27 mouse cellular contexts compared by ENCODE assay signal in genomic region chr5:88602030-88602429, GRCm38 (mm10).
"Had no signal": no experiment of that assay in that cellular context is flagged by ENCODE, and none has a peak within 500 bp of the region (broad histone marks: within the 10 kb centered on the region; RNA-seq: fewer than 3 reads in every experiment).

No protein-coding gene starts in this region.

- DNase-seq: cerebellum, adult 2 months; cerebellum, adult 8-10 months; cerebellum, adult 9-10 months; cerebellum, adult 9-11 months; cerebellum, postnatal 10 days; cerebellum, postnatal 14 days; cerebellum, postnatal 25 days; cerebellum, postnatal 36 days; embryo, embryonic 11 days; forebrain, postnatal 0 days; gastrocnemius, adult 2 months; gastrocnemius, postnatal 10 days; gastrocnemius, postnatal 14 days; gastrocnemius, postnatal 25 days; gastrocnemius, postnatal 36 days; heart, adult 18-20 months had no signal

- H3K9ac ChIP-seq: embryonic facial prominence, embryonic 12.5 days; embryonic facial prominence, embryonic 13.5 days; embryonic facial prominence, embryonic 15.5 days; forebrain, embryonic 12.5 days; forebrain, embryonic 13.5 days; forebrain, embryonic 15.5 days; forebrain, postnatal 0 days had no signal

- H3K27ac ChIP-seq: embryonic facial prominence, embryonic 10.5 days; embryonic facial prominence, embryonic 12.5 days; embryonic facial prominence, embryonic 13.5 days; embryonic facial prominence, embryonic 15.5 days; forebrain, embryonic 10.5 days; forebrain, embryonic 12.5 days; forebrain, embryonic 13.5 days; forebrain, embryonic 15.5 days had no signal

- H3K9me3 ChIP-seq: embryonic facial prominence, embryonic 10.5 days; embryonic facial prominence, embryonic 12.5 days; embryonic facial prominence, embryonic 13.5 days; embryonic facial prominence, embryonic 15.5 days; forebrain, embryonic 10.5 days; forebrain, embryonic 12.5 days; forebrain, embryonic 13.5 days; forebrain, embryonic 15.5 days had no signal

- H3K4me1 ChIP-seq: embryonic facial prominence, embryonic 10.5 days; forebrain, embryonic 10.5 days; forebrain, embryonic 12.5 days; forebrain, embryonic 13.5 days; forebrain, embryonic 15.5 days had no signal

- H3K4me3 ChIP-seq: embryonic facial prominence, embryonic 10.5 days; embryonic facial prominence, embryonic 12.5 days; embryonic facial prominence, embryonic 13.5 days; embryonic facial prominence, embryonic 15.5 days; erythroblast, embryonic 14.5 days; forebrain, embryonic 10.5 days; forebrain, embryonic 12.5 days; forebrain, embryonic 13.5 days; forebrain, embryonic 15.5 days had no signal

- ATAC-seq: forebrain, embryonic 13.5 days; forebrain, embryonic 14.5 days; forebrain, embryonic 15.5 days; forebrain, embryonic 16.5 days; forebrain, postnatal 0 days had no signal

- H3K36me3 ChIP-seq: embryonic facial prominence, embryonic 12.5 days; embryonic facial prominence, embryonic 13.5 days; embryonic facial prominence, embryonic 15.5 days had no signal

- H3K4me2 ChIP-seq: embryonic facial prominence, embryonic 12.5 days; embryonic facial prominence, embryonic 13.5 days; embryonic facial prominence, embryonic 15.5 days; forebrain, embryonic 12.5 days; forebrain, embryonic 13.5 days; forebrain, embryonic 15.5 days had no signal

- H3K27me3 ChIP-seq: embryonic facial prominence, embryonic 12.5 days; embryonic facial prominence, embryonic 13.5 days; embryonic facial prominence, embryonic 15.5 days; forebrain, embryonic 12.5 days; forebrain, embryonic 13.5 days; forebrain, embryonic 15.5 days had no signal
